Mouse (Mus musculus) lung, postnatal 0 days (tissue): ENCODE measurements around the gene Esrrg. TPM values are rescaled to one million over a fixed set of nuclear protein-coding genes. Genes with fewer than 3 reads are reported as not detected.

Experiments
- ATAC-seq: fragments of 200-750 bp; cut with Nextera tagmentation; 2 replicates; pipeline ENCODE4 v1.8.0; 2017; ENCODE audit warnings: moderate library complexity
- DNase-seq: peaks from one replicate; pipeline ENCODE4 v3.0.0-alpha.2; 2016; ENCODE audit warnings: low spot score
- H3K27ac ChIP-seq: fragments of 300-500 bp; sonication (generic); 2 replicates; pipeline ENCODE4 v1.5.1; 2014; ENCODE audit warnings: antibody characterized with exemption, mild to moderate bottlenecking, low read length, mixed read lengths
- H3K27me3 ChIP-seq: fragments of 300-500 bp; sonication (generic); replicated peaks from 2 replicates; pipeline ENCODE4 v1.6.1; 2014; ENCODE audit warnings: low read length, mixed read lengths; ENCODE audit not compliant: insufficient read depth
- H3K36me3 ChIP-seq: fragments of 300-500 bp; sonication (generic); 2 replicates; pipeline ENCODE4 v1.6.1; 2014; ENCODE audit warnings: low read length, mixed read lengths; ENCODE audit not compliant: insufficient read depth
- H3K4me1 ChIP-seq: fragments of 300-500 bp; sonication (generic); 2 replicates; pipeline ENCODE4 v1.6.1; 2014; ENCODE audit warnings: antibody characterized with exemption, low read depth, low read length, mixed read lengths; ENCODE audit not compliant: insufficient read depth
- H3K4me2 ChIP-seq: fragments of 300-500 bp; sonication (generic); replicated peaks from 2 replicates; pipeline ENCODE4 v1.6.1; 2014; ENCODE audit warnings: low read depth, mild to moderate bottlenecking, low read length, moderate library complexity, mixed read lengths
- H3K4me3 ChIP-seq: fragments of 300-500 bp; sonication (generic); 2 replicates; pipeline ENCODE4 v1.5.1; 2014; ENCODE audit warnings: low read depth, low read length
- H3K9ac ChIP-seq: fragments of 300-500 bp; sonication (generic); replicated peaks from 2 replicates; pipeline ENCODE4 v1.6.1; 2014; ENCODE audit warnings: low read depth, mild to moderate bottlenecking
- H3K9me3 ChIP-seq: fragments of 300-500 bp; sonication (generic); 2 replicates; pipeline ENCODE4 v1.6.1; 2016; ENCODE audit warnings: low read length, mixed read lengths
- CTCF ChIP-seq: IDR thresholded peaks from 2 replicates; pipeline ENCODE4 v1.5.1; 2016; ENCODE audit warnings: antibody characterized with exemption, mild to moderate bottlenecking
- EP300 ChIP-seq: IDR thresholded peaks from 2 replicates; pipeline ENCODE4 v1.6.1; 2016; ENCODE audit warnings: antibody characterized with exemption, mild to moderate bottlenecking, control low read depth
- WGBS: fragments of 180-500 bp; shearing (Covaris S2); extraction: QIAGEN DNeasy Blood & Tissue Kit; methylation state at CpG from one replicate; pipeline ENCODE4 v1.1.7; 2014; 5-methylcytosine and 5-hydroxymethylcytosine counted together
- polyA plus RNA-seq: library from polyadenylated mRNA; unstranded; fragments of >200 nt; fragmentation: Nextera tagmentation; extraction: Ambion mirVana; gene quantifications from 2 replicates; pipeline ENCODE4 v1.2.1, GENCODE M21; 2015

The Esrrg gene
- polyA plus RNA-seq, 1 experiment from 2014 or later = 0.54 TPM

DNA sequence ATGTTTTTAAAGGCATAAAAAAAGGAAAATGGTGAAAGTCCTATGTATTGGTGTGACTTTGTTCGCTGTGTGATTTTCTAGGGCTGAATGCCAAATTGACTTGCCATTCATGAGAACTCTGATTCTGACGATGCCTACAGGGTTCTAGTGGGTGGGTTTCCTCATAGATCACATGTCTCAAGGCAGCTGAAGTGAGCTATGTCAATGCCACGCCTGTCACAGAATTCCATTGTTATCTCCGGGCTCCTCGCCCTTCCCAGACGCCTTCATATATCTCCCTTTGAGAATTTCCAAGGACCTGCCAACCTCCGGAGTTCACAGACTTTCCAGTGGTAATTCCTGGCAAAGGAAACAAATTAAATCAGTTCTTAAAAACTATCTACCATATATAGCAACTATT lies 493.2 kb downstream of the Esrrg start:
- DNase-seq (no peak), ATAC-seq (no peak)
- Histone ChIP-seq H3K4me1 (no peaks in the 10 kb centered on the region), H3K9ac (no peak overlapping the region), H3K27me3 (no peaks in the 10 kb centered on the region), H3K4me3 (no peak overlapping the region), H3K4me2 (no peak overlapping the region), H3K36me3 (no peaks in the 10 kb centered on the region), H3K9me3 (no peaks in the 10 kb centered on the region), H3K27ac (no peak overlapping the region)
- WGBS = 38% methylated on average over 7 of the region's 7 CpGs
- no peak for TF ChIP-seq EP300

- no peaks in the 10 kb centered on the region for H3K9me3 ChIP-seq
- TF ChIP-seq EP300 (no peak), CTCF (no peak)
- ATAC-seq (no peak), DNase-seq (no peak)
- H3K4me2 ChIP-seq = no peak overlapping the region
- H3K9ac ChIP-seq = no peak overlapping the region
- no peak overlapping the region for H3K4me3 ChIP-seq
- no peaks in the 10 kb centered on the region for H3K36me3 ChIP-seq
- no peak overlapping the region for H3K27ac ChIP-seq
- no peaks in the 10 kb centered on the region for H3K27me3 ChIP-seq
- WGBS = 34% methylated on average over 3 of the region's 3 CpGs
- no peaks in the 10 kb centered on the region for H3K4me1 ChIP-seq
These were observed 494.6 kb downstream of the Esrrg start for GRCm38 (mm10) chr1:188103179-188103578.

- Histone ChIP-seq H3K4me1 (no peaks in the 10 kb centered on the region), H3K9ac (no peak overlapping the region), H3K9me3 (no peaks in the 10 kb centered on the region), H3K4me3 (no peak overlapping the region), H3K27me3 (no peaks in the 10 kb centered on the region), H3K27ac (no peak overlapping the region), H3K4me2 (no peak overlapping the region), H3K36me3 (no peaks in the 10 kb centered on the region)
- TF ChIP-seq EP300 = no peak
- no peak for TF ChIP-seq CTCF
- WGBS = 53% methylated on average over 4 of the region's 4 CpGs
- no peak for ATAC-seq
- peak; percentile 57 for DNase-seq
These were observed 496.9 kb downstream of the Esrrg start for GRCm38 (mm10) chr1:188105516-188105915.

DNA sequence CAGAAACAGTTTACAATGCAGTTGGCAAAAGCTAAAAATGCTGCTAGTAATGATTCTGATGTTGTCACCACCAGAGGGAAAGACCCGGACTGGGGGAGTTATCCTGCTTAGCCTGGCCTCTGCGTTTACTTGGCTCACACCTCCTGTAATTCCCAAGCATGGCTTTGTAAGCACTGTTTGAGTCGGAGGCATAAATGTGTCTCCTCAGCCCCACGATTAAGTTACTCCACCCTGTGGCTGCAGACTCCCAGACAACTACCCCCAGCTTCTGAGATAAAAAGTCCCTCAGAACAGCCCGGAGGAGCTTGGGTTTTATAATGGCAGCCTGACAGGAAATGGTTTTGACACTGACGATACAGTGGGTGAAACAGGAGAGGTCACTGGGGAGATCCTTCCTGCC lies 499.4 kb downstream of the Esrrg start:
- H3K4me2 ChIP-seq = no peak overlapping the region
- 17% methylated on average over 6 of the region's 6 CpGs for WGBS
- peak; percentile 64 for DNase-seq

GRCm38 (mm10) chr1:188111552-188111951 lies 503.0 kb downstream of the Esrrg start:
- no peaks in the 10 kb centered on the region for H3K36me3 ChIP-seq
- ATAC-seq = no peak
- H3K27me3 ChIP-seq = no peaks in the 10 kb centered on the region
- no peak overlapping the region for H3K4me3 ChIP-seq
- no peaks in the 10 kb centered on the region for H3K4me1 ChIP-seq
- no peaks in the 10 kb centered on the region for H3K9me3 ChIP-seq
- 44% methylated on average over 3 of the region's 3 CpGs for WGBS
- no peak overlapping the region for H3K9ac ChIP-seq
- DNase-seq = no peak
- no peak overlapping the region for H3K4me2 ChIP-seq
- H3K27ac ChIP-seq = no peak overlapping the region
- TF ChIP-seq CTCF (no peak), EP300 (no peak)

More for the DNA sequence above, 499.4 kb downstream of the Esrrg start:
- Histone ChIP-seq H3K4me3 (no peak overlapping the region), H3K36me3 (no peaks in the 10 kb centered on the region), H3K27me3 (no peaks in the 10 kb centered on the region), H3K27ac (no peak overlapping the region), H3K9ac (no peak overlapping the region), H3K9me3 (no peaks in the 10 kb centered on the region), H3K4me1 (no peaks in the 10 kb centered on the region)
- TF ChIP-seq EP300 (no peak), CTCF (peak; percentile 17; the same call in 1 of the 2 replicates)
- ATAC-seq = peak; percentile 57

DNA sequence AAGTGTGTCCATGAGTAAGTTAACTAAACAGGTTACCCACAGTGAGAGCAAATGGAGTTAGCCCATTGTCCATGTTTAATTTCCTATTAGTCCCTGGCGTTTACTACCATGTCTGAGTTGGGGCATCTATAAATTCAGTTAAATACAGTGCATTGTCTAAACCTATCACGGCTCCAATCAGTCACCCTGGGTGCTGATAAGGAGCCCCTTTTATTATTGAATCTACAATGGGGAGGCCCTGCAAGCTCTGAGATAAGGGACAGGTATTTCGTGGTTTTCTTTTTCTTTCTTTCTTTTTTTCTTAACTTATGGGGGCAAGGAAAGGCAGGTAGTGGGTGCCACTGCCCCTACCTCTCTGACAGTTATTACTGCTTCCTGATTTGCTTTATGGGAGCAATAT lies 504.6 kb downstream of the Esrrg start:
- 45% methylated on average over 3 of the region's 3 CpGs for WGBS
- no peak overlapping the region for H3K4me3 ChIP-seq
- no peaks in the 10 kb centered on the region for H3K36me3 ChIP-seq
- H3K9ac ChIP-seq = no peak overlapping the region
- no peak for DNase-seq
- H3K4me2 ChIP-seq = no peak overlapping the region
- no peaks in the 10 kb centered on the region for H3K9me3 ChIP-seq
- TF ChIP-seq EP300 (no peak), CTCF (no peak)
- no peak for ATAC-seq
- H3K27me3 ChIP-seq = no peaks in the 10 kb centered on the region
- no peak overlapping the region for H3K27ac ChIP-seq
- peaks cover 2% of the 10 kb centered on the region; the same call in 1 of the 2 replicates for H3K4me1 ChIP-seq

DNA sequence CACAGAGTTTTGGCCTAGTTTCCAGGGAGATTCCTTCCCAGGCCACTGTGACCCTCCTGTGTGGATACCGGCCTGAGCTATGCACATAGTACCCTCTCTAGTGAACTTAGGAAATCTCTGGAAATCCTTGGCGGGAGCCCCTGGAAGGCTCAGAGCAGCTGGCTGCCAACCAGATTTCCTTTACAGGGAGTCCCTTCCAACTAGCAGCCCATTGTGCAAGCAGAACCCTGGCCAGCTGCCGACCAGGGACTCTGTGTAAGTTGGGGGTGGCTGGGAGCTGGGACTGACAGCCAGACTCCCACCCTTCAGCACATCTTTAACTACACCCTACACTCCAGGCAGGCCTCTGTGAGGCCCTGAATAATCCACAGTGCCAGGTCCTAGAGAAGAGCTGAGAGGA lies 509.5 kb downstream of the Esrrg start:
- Histone ChIP-seq H3K27me3 (no peaks in the 10 kb centered on the region), H3K4me2 (no peak overlapping the region), H3K4me1 (peaks cover 4% of the 10 kb centered on the region; the same call in 1 of the 2 replicates), H3K36me3 (no peaks in the 10 kb centered on the region), H3K9ac (no peak overlapping the region), H3K27ac (no peak overlapping the region), H3K4me3 (no peak overlapping the region), H3K9me3 (no peaks in the 10 kb centered on the region)
- TF ChIP-seq EP300 = no peak
- no peak for TF ChIP-seq CTCF
- peak; percentile 91 for DNase-seq
- 10% methylated on average over 3 of the region's 3 CpGs for WGBS
- ATAC-seq = peak; percentile 89
